Mouse (Mus musculus) heart, embryonic 10.5 days (tissue): ENCODE data around the gene Rps6. TPM values are rescaled to one million over a fixed set of nuclear protein-coding genes. Genes with fewer than 3 reads are reported as not detected.
"Not testable (repeated sequence)": the region's sequence is repeated elsewhere in the genome, so short reads cannot be mapped to it uniquely, and the experiment has no call there.

Experiments used
- DNase-seq: peaks from one replicate; pipeline ENCODE4 v3.0.0-alpha.2; 2017; ENCODE audit warnings: low spot score
- H3K27ac ChIP-seq: fragments of 300-500 bp; sonication (generic); 2 replicates; pipeline ENCODE4 v1.5.1; 2016; ENCODE audit warnings: mild to moderate bottlenecking
- H3K27me3 ChIP-seq: fragments of 300-500 bp; sonication (generic); 2 replicates; pipeline ENCODE4 v1.6.1; 2016; ENCODE audit warnings: mild to moderate bottlenecking; ENCODE audit not compliant: poor library complexity, insufficient read depth, severe bottlenecking
- H3K36me3 ChIP-seq: fragments of 300-500 bp; sonication (generic); 2 replicates; pipeline ENCODE4 v1.6.1; 2016; ENCODE audit warnings: mild to moderate bottlenecking, moderate library complexity
- H3K4me1 ChIP-seq: fragments of 300-500 bp; sonication (generic); 2 replicates; pipeline ENCODE4 v1.6.1; 2016; ENCODE audit warnings: mild to moderate bottlenecking
- H3K4me3 ChIP-seq: fragments of 300-500 bp; sonication (generic); 2 replicates; pipeline ENCODE4 v1.5.1; 2016; ENCODE audit warnings: mild to moderate bottlenecking, moderate library complexity
- H3K9me3 ChIP-seq: fragments of 300-500 bp; sonication (generic); 2 replicates; pipeline ENCODE4 v1.6.1; 2016; ENCODE audit warnings: mild to moderate bottlenecking, moderate library complexity
- WGBS: fragments of 180-500 bp; shearing (Covaris S2); methylation state at CpG from one replicate; pipeline ENCODE4 v1.1.7; 2016; 5-methylcytosine and 5-hydroxymethylcytosine counted together
- polyA plus RNA-seq: library from polyadenylated mRNA; unstranded; fragments of >200 nt; fragmentation: Nextera tagmentation; extraction: Ambion mirVana; gene quantifications from 2 replicates; pipeline ENCODE4 v1.2.1, GENCODE M21; 2016

The Rps6 gene
- polyA plus RNA-seq, 1 experiment from 2014 or later, result 664 TPM

GRCm38 (mm10) chr4:86841141-86841540 lies 16.1 kb downstream of the Rps6 start:
- not testable (repeated sequence) for DNase-seq, H3K9me3 ChIP-seq, H3K27me3 ChIP-seq, H3K4me3 ChIP-seq, H3K4me1 ChIP-seq, H3K27ac ChIP-seq
- WGBS, result 98% methylated on average over 2 of the region's 2 CpGs
- peaks cover 69% of the 10 kb centered on the region for H3K36me3 ChIP-seq

- Histone ChIP-seq H3K27ac (no peak overlapping the region), H3K4me3 (no peak overlapping the region), H3K36me3 (peaks cover 44% of the 10 kb centered on the region), H3K9me3 (no peaks in the 10 kb centered on the region), H3K4me1 (no peaks in the 10 kb centered on the region), H3K27me3 (no peaks in the 10 kb centered on the region)
- no peak for DNase-seq
- 90% methylated on average over 2 of the region's 2 CpGs for WGBS
Observed at GRCm38 (mm10) chr4:86831896-86832295, 25.3 kb downstream of the Rps6 start.

GRCm38 (mm10) chr4:86825143-86825542 lies 32.1 kb downstream of the Rps6 start:
- Histone ChIP-seq H3K9me3 (no peaks in the 10 kb centered on the region), H3K4me1 (no peaks in the 10 kb centered on the region), H3K27me3 (no peaks in the 10 kb centered on the region), H3K4me3 (no peak overlapping the region), H3K27ac (no peak overlapping the region), H3K36me3 (peaks cover 66% of the 10 kb centered on the region)
- WGBS, result 78% methylated on average over 7 of the region's 7 CpGs
- no peak for DNase-seq

- no peaks in the 10 kb centered on the region for H3K9me3 ChIP-seq
- no peak for DNase-seq
- no peak overlapping the region for H3K27ac ChIP-seq
- H3K36me3 ChIP-seq, result peaks cover 55% of the 10 kb centered on the region
- H3K4me3 ChIP-seq, result no peak overlapping the region
- WGBS, result 87% methylated on average over 2 of the region's 2 CpGs
- no peaks in the 10 kb centered on the region for H3K4me1 ChIP-seq
- no peaks in the 10 kb centered on the region for H3K27me3 ChIP-seq
Observed at GRCm38 (mm10) chr4:86823169-86823568, 34.0 kb downstream of the Rps6 start.

GRCm38 (mm10) chr4:86814850-86815249 lies 42.4 kb downstream of the Rps6 start:
- H3K4me3 ChIP-seq, result no peak overlapping the region
- DNase-seq, result no peak
- no peak overlapping the region for H3K27ac ChIP-seq
- H3K9me3 ChIP-seq, result no peaks in the 10 kb centered on the region
- WGBS, result 89% methylated on average over 3 of the region's 3 CpGs
- H3K36me3 ChIP-seq, result peaks cover 20% of the 10 kb centered on the region; the same call in 1 of the 2 replicates
- H3K27me3 ChIP-seq, result no peaks in the 10 kb centered on the region
- H3K4me1 ChIP-seq, result no peaks in the 10 kb centered on the region

- no peaks in the 10 kb centered on the region for H3K4me1 ChIP-seq
- H3K27ac ChIP-seq, result no peak overlapping the region
- no peaks in the 10 kb centered on the region for H3K27me3 ChIP-seq
- H3K9me3 ChIP-seq, result no peaks in the 10 kb centered on the region
- DNase-seq, result no peak
- H3K36me3 ChIP-seq, result peaks cover 17% of the 10 kb centered on the region; the same call in 1 of the 2 replicates
- 58% methylated on average over 2 of the region's 2 CpGs for WGBS
- H3K4me3 ChIP-seq, result no peak overlapping the region
Observed at GRCm38 (mm10) chr4:86810604-86811003, 46.6 kb downstream of the Rps6 start.

Other genes with a start within 250 kb of the Rps6 start
- gene Haus6, start 245.4 kb downstream of the Rps6 start, polyA plus RNA-seq, result 17.3 and 21.2 TPM in 2 replicates
- 74.0 and 90.7 TPM in 2 replicates for gene Plin2, start 187.4 kb downstream of the Rps6 start, polyA plus RNA-seq
- gene Dennd4c, start 108.9 kb downstream of the Rps6 start, polyA plus RNA-seq, result 4.6 and 6.7 TPM in 2 replicates
- 25.0 and 32.8 TPM in 2 replicates for gene Acer2, start 17.0 kb upstream of the Rps6 start, polyA plus RNA-seq